Mouse (Mus musculus): ENCODE data around the gene Gm6588.

GRCm38 (mm10) chr5:112411514-112412335, 37.5 kb upstream of the Gm6588 start:
- TF ChIP-seq POLR2A (IDR thresholded peaks at IDR 0.05; ENCODE audit: low read depth, low read length) (no peak), CTCF (conservative IDR thresholded peaks at IDR 0.05; ENCODE audit: insufficient read depth, insufficient read length, low read depth, low read length) (no peak)
